Mouse (Mus musculus) myocyte (in vitro differentiated cells): ENCODE measurements around the gene Sec14l1. TPM values are rescaled to one million over a fixed set of nuclear protein-coding genes. Genes with fewer than 3 reads are reported as not detected.

ENCODE experiments used
- H3K27me3 ChIP-seq: one replicate; pipeline ENCODE4 v1.6.1; 2011; ENCODE audit not compliant: control insufficient read depth, insufficient read depth, insufficient read length
- H3K36me3 ChIP-seq: one replicate; pipeline ENCODE4 v1.6.1; 2011; ENCODE audit not compliant: control insufficient read depth, insufficient read depth
- H3K4me2 ChIP-seq: one replicate; pipeline ENCODE4 v1.6.1; 2011; ENCODE audit warnings: low read depth, control low read depth
- H3K4me3 ChIP-seq: one replicate; pipeline ENCODE4 v1.5.1; 2011; ENCODE audit warnings: mild to moderate bottlenecking, control low read depth, moderate library complexity
- H3K79me2 ChIP-seq: one replicate; pipeline ENCODE4 v1.6.1; 2011; ENCODE audit not compliant: control insufficient read depth, insufficient read depth
- H3ac ChIP-seq: one replicate; pipeline ENCODE4 v1.6.1; 2011; ENCODE audit not compliant: control insufficient read depth, insufficient read length
- CEBPB ChIP-seq: IDR thresholded peaks from 2 replicates; pipeline ENCODE4 v1.6.1; 2011; ENCODE audit warnings: mild to moderate bottlenecking, moderate library complexity; ENCODE audit not compliant: poor library complexity, insufficient read depth, severe bottlenecking
- E2F4 ChIP-seq: IDR thresholded peaks from one replicate; pipeline ENCODE4 v1.6.1; 2011; ENCODE audit warnings: mild to moderate bottlenecking, control low read depth, moderate library complexity; ENCODE audit not compliant: insufficient read depth
- MAX ChIP-seq: IDR thresholded peaks from one replicate; pipeline ENCODE4 v1.6.1; 2011; ENCODE audit warnings: low read depth, mild to moderate bottlenecking, control low read depth
- MYOD1 ChIP-seq, 3 experiments: IDR thresholded peaks; one replicate each; pipeline ENCODE4 v1.6.1; 2011; ENCODE audit warnings: control low read depth in 2 of 3, low read depth in 2 of 3, mild to moderate bottlenecking in 2 of 3, moderate library complexity in 1 of 3; ENCODE audit not compliant: insufficient read length in 2 of 3, control insufficient read depth in 1 of 3
- MYOG ChIP-seq, 3 experiments: IDR thresholded peaks; one replicate each; pipeline ENCODE4 v1.6.1; 2011; ENCODE audit warnings: control low read depth in 2 of 3, low read depth in 2 of 3, mild to moderate bottlenecking in 2 of 3; ENCODE audit not compliant: insufficient read length in 2 of 3, control insufficient read depth in 1 of 3, insufficient read depth in 1 of 3
- POLR2A ChIP-seq: IDR thresholded peaks from one replicate; pipeline ENCODE4 v1.6.1; 2011; ENCODE audit warnings: low read depth, mild to moderate bottlenecking, control low read depth, moderate library complexity; ENCODE audit not compliant: insufficient read length
- POLR2AphosphoS2 ChIP-seq: IDR thresholded peaks from one replicate; pipeline ENCODE4 v1.6.1; 2011; ENCODE audit warnings: low read depth, control low read depth; ENCODE audit not compliant: insufficient read length
- REST ChIP-seq: IDR thresholded peaks from one replicate; pipeline ENCODE4 v1.6.1; 2011; ENCODE audit warnings: mild to moderate bottlenecking, control low read depth, moderate library complexity; ENCODE audit not compliant: insufficient read depth, insufficient read length
- SRF ChIP-seq: IDR thresholded peaks from one replicate; pipeline ENCODE4 v1.6.1; 2011; ENCODE audit warnings: low read depth; ENCODE audit not compliant: control insufficient read depth, insufficient read length
- TCF12 ChIP-seq: IDR thresholded peaks from one replicate; pipeline ENCODE4 v1.6.1; 2011; ENCODE audit warnings: mild to moderate bottlenecking, control low read depth; ENCODE audit not compliant: poor library complexity, insufficient read depth, severe bottlenecking
- TCF3 ChIP-seq: IDR thresholded peaks from one replicate; pipeline ENCODE4 v1.6.1; 2011; ENCODE audit warnings: low read depth, control low read depth; ENCODE audit not compliant: insufficient read length
- USF1 ChIP-seq: IDR thresholded peaks from one replicate; pipeline ENCODE4 v1.6.1; 2011; ENCODE audit warnings: low read depth, mild to moderate bottlenecking, control low read depth, moderate library complexity
- polyA plus RNA-seq: library from polyadenylated mRNA; unstranded; fragments of >200 nt; fragmentation: generic; extraction: Trizol; gene quantifications from one replicate; pipeline ENCODE4 v1.2.1, GENCODE M21; 2012; ENCODE audit warnings: missing spikeins

Sec14l1 gene
- polyA plus RNA-seq, 1 experiment: 84.8 TPM

- Histone ChIP-seq H3K4me2 (no peak overlapping the region), H3K79me2 (no peaks in the 10 kb centered on the region), H3K36me3 (no peaks in the 10 kb centered on the region), H3K27me3 (no peaks in the 10 kb centered on the region), H3K4me3 (no peak overlapping the region), H3ac (no peak overlapping the region)
- no peak for TF ChIP-seq SRF
- TF ChIP-seq CEBPB: no peak
- no peak for TF ChIP-seq USF1
- no peak for TF ChIP-seq MYOD1 (IDR thresholded peaks at IDR 0.05; ENCODE audit: control insufficient read depth in 1 of 3, insufficient read length in 2 of 3, low read depth in 2 of 3)
- TF ChIP-seq TCF3: no peak
- no peak for TF ChIP-seq E2F4
These were observed 68.9 kb downstream of the Sec14l1 start for GRCm38 (mm10) chr11:117183841-117184240.

DNA sequence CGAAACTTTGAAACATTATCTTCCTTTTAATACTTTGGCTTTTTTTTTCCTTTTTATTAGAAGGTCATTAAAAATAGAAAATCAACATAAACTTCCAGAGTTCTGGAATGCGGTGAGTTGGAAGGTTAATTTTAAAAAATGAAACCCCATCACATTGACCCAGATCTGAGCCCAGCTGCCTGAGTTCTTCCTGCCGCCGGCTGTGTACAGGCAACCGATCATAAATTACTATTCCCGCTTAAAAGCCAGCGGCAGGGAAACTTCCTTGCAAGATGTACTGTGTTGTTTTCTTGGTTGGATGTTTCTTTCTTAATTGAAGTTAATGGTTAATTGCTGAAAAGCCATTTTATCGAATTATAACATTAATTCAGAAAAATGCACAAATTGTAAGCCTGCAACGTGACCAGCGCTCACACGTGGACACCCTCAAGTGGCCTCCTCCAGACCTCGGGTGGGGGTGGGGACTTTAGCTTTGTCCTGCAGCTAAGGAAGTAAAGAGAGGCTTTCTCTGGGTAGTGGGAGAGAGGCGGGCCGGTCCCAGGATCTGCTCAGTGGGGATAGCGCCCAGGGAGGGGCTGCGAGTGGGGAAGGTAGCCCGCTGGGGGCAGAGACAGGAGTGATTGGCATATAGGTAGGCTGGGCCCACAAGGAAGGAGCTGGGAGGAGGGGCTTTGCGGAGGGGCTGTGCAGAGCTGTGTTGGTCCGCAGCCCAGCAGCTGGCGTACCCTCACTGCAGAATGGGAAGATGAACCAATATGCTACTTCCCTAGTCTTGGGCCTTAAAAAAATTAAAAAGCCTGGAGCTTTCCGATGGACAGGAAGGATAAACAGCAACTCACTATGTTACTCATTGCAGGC, 70.3 kb downstream of the Sec14l1 start:
- H3K36me3 ChIP-seq: no peaks in the 10 kb centered on the region
- no peak overlapping the region for H3ac ChIP-seq
- H3K4me2 ChIP-seq: no peak overlapping the region
- H3K4me3 ChIP-seq: no peak overlapping the region
- H3K27me3 ChIP-seq: no peaks in the 10 kb centered on the region
- H3K79me2 ChIP-seq: no peaks in the 10 kb centered on the region
- TF ChIP-seq E2F4 (no peak), REST (no peak), MYOD1 (IDR thresholded peaks at IDR 0.05; ENCODE audit: control insufficient read depth in 1 of 3, insufficient read length in 2 of 3, low read depth in 2 of 3) (no peak), POLR2A (no peak), USF1 (no peak), MYOG (IDR thresholded peaks at IDR 0.05; ENCODE audit: control insufficient read depth in 1 of 3, insufficient read depth in 1 of 3, insufficient read length in 2 of 3, low read depth in 2 of 3) (no peak), TCF3 (no peak), POLR2AphosphoS2 (no peak), MAX (no peak), SRF (no peak), TCF12 (no peak), CEBPB (no peak)

DNA sequence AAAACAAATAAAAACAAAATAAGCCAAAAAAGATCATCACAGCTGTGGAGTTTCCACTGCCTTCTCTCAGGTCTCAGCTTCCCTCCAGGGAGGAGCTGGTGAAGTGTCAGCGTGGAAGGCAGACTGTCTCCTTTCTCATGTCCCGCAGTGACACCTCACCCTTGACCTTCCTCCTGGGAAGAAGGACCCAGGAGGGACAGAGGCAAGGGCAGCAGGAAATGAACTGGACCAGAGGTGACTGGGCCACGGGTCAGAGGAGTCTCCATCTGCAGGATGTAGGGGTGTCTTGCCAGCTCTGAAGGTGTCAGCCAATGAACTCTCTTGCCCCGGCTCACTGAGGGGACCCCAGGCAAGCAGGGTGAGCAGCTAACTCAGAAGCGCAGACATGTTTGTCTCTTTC, 76.6 kb downstream of the Sec14l1 start:
- Histone ChIP-seq H3K36me3 (no peaks in the 10 kb centered on the region), H3K4me2 (no peak overlapping the region), H3K4me3 (no peak overlapping the region), H3K79me2 (no peaks in the 10 kb centered on the region), H3K27me3 (no peaks in the 10 kb centered on the region), H3ac (no peak overlapping the region)
- TF ChIP-seq MYOD1 (IDR thresholded peaks at IDR 0.05; ENCODE audit: control insufficient read depth in 1 of 3, insufficient read length in 2 of 3, low read depth in 2 of 3) (no peak), TCF3 (no peak), CEBPB (no peak), POLR2AphosphoS2 (no peak), TCF12 (no peak), USF1 (no peak), MAX (no peak), MYOG (IDR thresholded peaks at IDR 0.05; ENCODE audit: control insufficient read depth in 1 of 3, insufficient read depth in 1 of 3, insufficient read length in 2 of 3, low read depth in 2 of 3) (no peak), SRF (no peak), REST (no peak), E2F4 (no peak)

GRCm38 (mm10) chr11:117194475-117194937, 79.5 kb downstream of the Sec14l1 start:
- TF ChIP-seq CEBPB: no peak
- TF ChIP-seq TCF3: no peak
- no peak for TF ChIP-seq REST
- H3K79me2 ChIP-seq: no peaks in the 10 kb centered on the region
- no peak overlapping the region for H3K4me3 ChIP-seq
- no peak overlapping the region for H3K4me2 ChIP-seq
- no peaks in the 10 kb centered on the region for H3K36me3 ChIP-seq
- H3K27me3 ChIP-seq: no peaks in the 10 kb centered on the region
- no peak overlapping the region for H3ac ChIP-seq

DNA sequence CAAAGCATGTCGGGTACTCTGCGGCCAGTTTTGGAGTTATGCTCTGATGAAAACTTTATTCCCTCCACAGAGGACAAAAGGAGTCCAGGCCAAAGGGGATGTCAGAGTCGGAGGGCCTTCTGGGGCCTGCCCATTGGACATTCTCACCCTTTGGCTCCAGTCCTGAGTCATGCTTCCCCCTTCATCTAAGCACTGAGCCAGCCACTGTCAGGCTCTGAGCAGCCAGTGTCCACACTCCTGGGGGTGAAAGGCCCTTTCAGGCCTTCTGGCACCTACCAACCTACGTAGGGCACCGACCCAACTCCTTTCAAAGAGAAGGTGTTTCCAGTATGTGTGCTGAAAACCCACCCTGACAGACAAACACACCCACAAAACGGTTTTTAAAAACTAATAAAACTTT, 80.6 kb downstream of the Sec14l1 start:
- Histone ChIP-seq H3ac (no peak overlapping the region), H3K36me3 (no peaks in the 10 kb centered on the region), H3K4me2 (no peak overlapping the region), H3K4me3 (no peak overlapping the region), H3K79me2 (no peaks in the 10 kb centered on the region), H3K27me3 (no peaks in the 10 kb centered on the region)
- TF ChIP-seq POLR2AphosphoS2: no peak
- no peak for TF ChIP-seq MYOG (IDR thresholded peaks at IDR 0.05; ENCODE audit: control insufficient read depth in 1 of 3, insufficient read depth in 1 of 3, insufficient read length in 2 of 3, low read depth in 2 of 3)
- no peak for TF ChIP-seq TCF3
- TF ChIP-seq USF1: no peak
- TF ChIP-seq TCF12: no peak
- no peak for TF ChIP-seq MAX
- TF ChIP-seq SRF: no peak
